Mouse (Mus musculus) E14TG2a.4 (cell line): ENCODE measurements around the gene Nova1.

Experiments
- CTCF ChIP-seq: conservative IDR thresholded peaks from 2 replicates; pipeline ENCODE4 v1.5.1; 2014; ENCODE audit warnings: low read length
- POU5F1 ChIP-seq: IDR thresholded peaks from 2 replicates; pipeline ENCODE4 v1.6.1; 2014; ENCODE audit warnings: low read length, borderline replicate concordance

- TF ChIP-seq CTCF, result no peak
- TF ChIP-seq POU5F1, result no peak
Observed at GRCm38 (mm10) chr12:46719076-46719475, 99.7 kb downstream of the Nova1 start.
